ENCODE assay signal across 16 mouse cellular contexts in the genomic region with DNA sequence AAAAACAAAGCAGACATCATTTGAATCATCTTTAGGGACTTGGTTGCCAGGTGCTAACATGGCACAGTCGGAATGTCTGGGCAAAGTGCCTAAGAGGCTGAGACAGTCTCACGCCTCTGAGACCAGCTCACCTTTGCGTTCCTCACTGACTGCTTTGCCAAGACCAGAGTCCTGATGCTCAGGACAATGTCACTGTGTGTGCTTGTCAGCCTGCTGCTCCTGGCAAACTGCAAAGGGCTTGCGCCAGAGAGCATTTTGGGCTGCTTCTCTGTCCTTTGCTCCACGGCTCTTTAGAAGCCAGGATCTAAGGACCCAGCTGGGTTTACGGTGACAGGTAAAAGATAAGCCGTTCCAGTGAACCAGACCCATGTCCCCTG.
DNase-seq lines count a peak whose midpoint lies in the region; ATAC-seq and TF ChIP-seq lines count a peak whose summit lies in the region.
"Had no signal": no experiment of that assay in that cellular context is flagged by ENCODE, and none has a peak within 500 bp of the region (broad histone marks: within the 10 kb centered on the region; RNA-seq: fewer than 3 reads in every experiment).

No protein-coding gene starts in this region.

- no peaks in the 10 kb centered on the region for H3K9me3 ChIP-seq in heart, embryonic 12.5 days (replicated peaks)
- H3K9me3 ChIP-seq: embryonic facial prominence, embryonic 13.5 days; heart, embryonic 13.5 days; kidney, embryonic 15.5 days; limb, embryonic 15.5 days; midbrain, embryonic 13.5 days had no signal

- no peak overlapping the region for H3K4me2 ChIP-seq in heart, embryonic 12.5 days
- H3K4me2 ChIP-seq: embryonic facial prominence, embryonic 13.5 days; heart, embryonic 13.5 days; kidney, embryonic 15.5 days; limb, embryonic 15.5 days; midbrain, embryonic 13.5 days had no signal

- peak overlapping the region; percentile 93 for H3K27ac ChIP-seq in layer of hippocampus, adult 2 months
- H3K27ac ChIP-seq in heart, embryonic 12.5 days (ENCODE audit: poor library complexity, severe bottlenecking): no peak overlapping the region
- H3K27ac ChIP-seq: embryonic facial prominence, embryonic 13.5 days; heart, embryonic 13.5 days; kidney, embryonic 15.5 days; limb, embryonic 15.5 days; midbrain, embryonic 13.5 days had no signal

- H3K27me3 ChIP-seq in heart, embryonic 12.5 days (replicated peaks): no peaks in the 10 kb centered on the region
- H3K27me3 ChIP-seq: embryonic facial prominence, embryonic 13.5 days; heart, embryonic 13.5 days; kidney, embryonic 15.5 days; limb, embryonic 15.5 days; midbrain, embryonic 13.5 days had no signal

- 70% methylated on average over 7 of the region's 7 CpGs for whole genome bisulfite sequencing in heart, embryonic 12.5 days

- no peak overlapping the region for H3K4me3 ChIP-seq in layer of hippocampus, adult 2 months
- no peak overlapping the region for H3K4me3 ChIP-seq in heart, embryonic 12.5 days
- H3K4me3 ChIP-seq: embryonic facial prominence, embryonic 13.5 days; heart, embryonic 13.5 days; kidney, embryonic 15.5 days; limb, embryonic 15.5 days; midbrain, embryonic 13.5 days; myocyte had no signal

- no peaks in the 10 kb centered on the region for H3K36me3 ChIP-seq in heart, embryonic 12.5 days
- H3K36me3 ChIP-seq: embryonic facial prominence, embryonic 13.5 days; heart, embryonic 13.5 days; kidney, embryonic 15.5 days; limb, embryonic 15.5 days; midbrain, embryonic 13.5 days had no signal

- no peak for TF ChIP-seq CTCF in layer of hippocampus, adult 2 months (conservative IDR thresholded peaks at IDR 0.05)

- no peak overlapping the region for H3K9ac ChIP-seq in heart, embryonic 12.5 days
- H3K9ac ChIP-seq: embryonic facial prominence, embryonic 13.5 days; heart, embryonic 13.5 days; kidney, embryonic 15.5 days; limb, embryonic 15.5 days; midbrain, embryonic 13.5 days had no signal

- peak; percentile 80; the same call in 1 of the 2 replicates for ATAC-seq in cerebellum, adult (ENCODE audit: insufficient number of reproducible peaks, low FRiP score, low TSS enrichment)
- ATAC-seq in heart, embryonic 12.5 days (ENCODE audit: insufficient number of reproducible peaks, low FRiP score): no peak
- ATAC-seq: hindbrain, embryonic 16.5 days; intestine, postnatal 0 days; midbrain, embryonic 13.5 days had no signal

- H3K4me1 ChIP-seq in heart, embryonic 12.5 days (replicated peaks): no peaks in the 10 kb centered on the region
- H3K4me1 ChIP-seq: embryonic facial prominence, embryonic 13.5 days; heart, embryonic 13.5 days; kidney, embryonic 15.5 days; limb, embryonic 15.5 days; midbrain, embryonic 13.5 days had no signal

- DNase-seq in cerebellum, postnatal 4 days (ENCODE audit: low spot score in 2 of 2): no peak
- DNase-seq in layer of hippocampus, adult 2 months (ENCODE audit: low spot score in 2 of 2): peak in 1 of 2 experiments; percentile 25
- DNase-seq in layer of hippocampus, adult 9-10 months (ENCODE audit: low spot score): no peak
- peak; percentile 20 for DNase-seq in cerebellum, adult 11 months
- peak; percentile 87 to 88 for DNase-seq in cerebellum, postnatal 10 days
- DNase-seq in urinary bladder, postnatal 36 days (ENCODE audit: low spot score in 2 of 2): no peak

Comparison
In these comparisons a context has a peak if more than half of its experiments do, and no peak if none do; other contexts are left out.
1. DNase-seq: peak in cerebellum, adult 11 months (single experiment) and cerebellum, postnatal 10 days (2 of 2); none in cerebellum, postnatal 4 days (0 of 2), layer of hippocampus, adult 9-10 months (single experiment) and urinary bladder, postnatal 36 days (0 of 2).